11 mouse cellular contexts compared by ENCODE assay signal in the genomic region with DNA sequence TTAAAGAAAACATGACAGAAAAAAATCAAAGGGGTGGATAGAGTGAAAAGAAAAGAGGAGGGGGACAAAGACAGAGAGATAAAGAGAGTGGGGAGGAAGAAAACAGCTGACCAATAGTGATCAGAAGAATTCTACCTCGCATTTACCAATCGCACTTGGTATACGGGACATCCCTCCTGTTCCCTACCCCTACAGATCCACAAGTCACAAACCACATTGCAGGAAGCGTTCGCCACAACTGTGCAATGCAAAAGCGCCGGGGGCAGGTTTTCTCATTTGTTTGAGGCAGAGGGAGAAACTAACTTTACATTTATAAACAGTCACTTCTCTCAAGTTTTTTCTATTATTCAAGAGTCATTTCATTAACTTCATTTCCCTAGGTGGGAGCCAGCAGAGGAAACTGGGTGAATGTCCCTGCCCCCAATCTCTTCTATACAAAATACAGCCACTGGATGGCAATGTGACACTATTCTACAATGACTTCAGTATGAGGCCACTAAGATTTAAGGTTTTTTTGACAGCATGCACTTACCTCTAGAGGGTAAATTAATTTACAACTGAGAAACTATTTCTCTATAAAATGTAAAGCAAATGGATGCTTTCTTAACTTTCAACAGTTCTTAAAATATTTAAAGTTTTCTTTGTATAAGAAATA. TPM values are rescaled to one million over a fixed set of nuclear protein-coding genes. Genes with fewer than 3 reads are reported as not detected.
DNase-seq lines count a peak whose midpoint lies in the region; ATAC-seq and TF ChIP-seq lines count a peak whose summit lies in the region.
"Had no signal": no experiment of that assay in that cellular context is flagged by ENCODE, and none has a peak within 500 bp of the region (broad histone marks: within the 10 kb centered on the region; RNA-seq: fewer than 3 reads in every experiment).

No protein-coding gene starts in this region.

- peak; percentile 62 for TF ChIP-seq CTCF in left cerebral cortex, adult 2 months (IDR thresholded peaks at IDR 0.05)
- TF ChIP-seq CTCF in MEL (IDR thresholded peaks at IDR 0.05 in 2 of 3, conservative IDR thresholded peaks at IDR 0.05 in 1 of 3; ENCODE audit: control insufficient read depth in 1 of 3, insufficient read depth in 1 of 3, low read depth in 2 of 3, low read length in 3 of 3, poor library complexity in 1 of 3, severe bottlenecking in 1 of 3): peak in 1 of 3 experiments; percentile 34; a peak in 1 of 6 replicates

- peaks cover 0 to 8% of the 10 kb centered on the region in 2 experiments; a peak in 2 of 4 replicates for H3K36me3 ChIP-seq in MEL (ENCODE audit: control insufficient read depth in 1 of 2, insufficient read depth in 2 of 2, low read length in 2 of 2)

- H3K4me3 ChIP-seq in left cerebral cortex, adult 2 months: no peak overlapping the region
- no peak overlapping the region for H3K4me3 ChIP-seq in MEL (ENCODE audit: control insufficient read depth in 1 of 2, insufficient read depth in 1 of 2, low read depth in 2 of 2, low read length in 2 of 2)
- H3K4me3 ChIP-seq: heart, embryonic 13.5 days had no signal

- H3K4me1 ChIP-seq in MEL (ENCODE audit: control insufficient read depth in 1 of 2, insufficient read depth in 2 of 2, low read length in 2 of 2): no peaks in the 10 kb centered on the region
- H3K4me1 ChIP-seq: heart, embryonic 13.5 days had no signal

- no peak for TF ChIP-seq POLR2A in MEL (IDR thresholded peaks at IDR 0.05; ENCODE audit: control insufficient read depth in 1 of 2, insufficient read depth in 1 of 2, low read depth in 1 of 2, low read length in 2 of 2, poor library complexity in 1 of 2)

- no peaks in the 10 kb centered on the region for H3K27me3 ChIP-seq in MEL (ENCODE audit: control insufficient read depth in 1 of 2, insufficient read depth in 2 of 2, low read length in 2 of 2)
- H3K27me3 ChIP-seq: heart, embryonic 13.5 days had no signal

- TF ChIP-seq RAD21 in MEL (IDR thresholded peaks at IDR 0.05; ENCODE audit: low read depth, low read length): peak; percentile 27

- H3K9ac ChIP-seq in MEL (ENCODE audit: control insufficient read depth, low read depth, low read length, poor library complexity, severe bottlenecking): no peak overlapping the region
- H3K9ac ChIP-seq: heart, embryonic 13.5 days had no signal

- intact Hi-C loops in left cerebral cortex, adult 2 months (cut with DNase I): loop anchor here (5.0 kb wide), 3 partner anchors 91 to 716 kb away; no protein-coding TSS in a partner anchor
- intact Hi-C loops in left cerebral cortex, postnatal 10 days (cut with DNase I): loop anchor here (5.0 to 10.0 kb wide), 3 partner anchors 86 to 716 kb away; no protein-coding TSS in a partner anchor

- no peak for TF ChIP-seq EP300 in MEL (IDR thresholded peaks at IDR 0.05; ENCODE audit: low read depth in 1 of 2, low read length in 2 of 2)

- no peaks in the 10 kb centered on the region for H3K79me2 ChIP-seq in MEL (ENCODE audit: control insufficient read depth, insufficient read depth, low read length, poor library complexity)

- no peaks in the 10 kb centered on the region for H3K9me3 ChIP-seq in MEL (replicated peaks; ENCODE audit: insufficient read depth, low read length)
- H3K9me3 ChIP-seq: heart, embryonic 13.5 days had no signal

- ATAC-seq in erythroid progenitor cell, adult 5-6 weeks (replicated peaks; ENCODE audit: low FRiP score, poor library complexity, severe bottlenecking): no peak

- no peak overlapping the region for H3K27ac ChIP-seq in left cerebral cortex, adult 2 months
- H3K27ac ChIP-seq in MEL (ENCODE audit: control insufficient read depth, low read depth, low read length): no peak overlapping the region
- H3K27ac ChIP-seq: heart, embryonic 13.5 days had no signal

- peak; percentile 42 for DNase-seq in embryo, embryonic 10 days (ENCODE audit: low spot score)
- DNase-seq in embryo, embryonic 9.5 days (ENCODE audit: extremely low spot score): no peak
- DNase-seq in left cerebral cortex, adult 2 months (ENCODE audit: extremely low spot score in 1 of 2, low spot score in 2 of 2): no peak
- DNase-seq in left cerebral cortex, postnatal 10 days (ENCODE audit: extremely low spot score in 1 of 2, low spot score in 2 of 2): no peak
- DNase-seq in MEL (ENCODE audit: low read depth, low spot score): peak; percentile 7
- peak; percentile 35 for DNase-seq in lung, postnatal 36 days
- DNase-seq in kidney, postnatal 14 days: no peak
- DNase-seq: layer of hippocampus, postnatal 36 days had no signal

TF ChIP-seq in MEL, 35 proteins besides CTCF, POLR2A, EP300 and RAD21:
- no peak for TF ChIP-seq TAL1 (IDR thresholded peaks at IDR 0.05; ENCODE audit: low read length)
- TF ChIP-seq SMC3 (IDR thresholded peaks at IDR 0.05; ENCODE audit: low read depth, low read length): peak; percentile 28; the same call in 1 of the 2 replicates
- TF ChIP-seq USF1 (IDR thresholded peaks at IDR 0.05; ENCODE audit: low read depth, low read length): no peak
- TF ChIP-seq CHD2 (IDR thresholded peaks at IDR 0.05; ENCODE audit: low read length): no peak
- TF ChIP-seq MAFK (IDR thresholded peaks at IDR 0.05; ENCODE audit: borderline replicate concordance, low read depth, low read length): no peak
- no peak for TF ChIP-seq POLR2AphosphoS2 (IDR thresholded peaks at IDR 0.05; ENCODE audit: low read length)
- no peak for TF ChIP-seq MAX (IDR thresholded peaks at IDR 0.05; ENCODE audit: low read length)
- no peak for TF ChIP-seq CHD1 (IDR thresholded peaks at IDR 0.05; ENCODE audit: low read depth, low read length)
TF ChIP-seq in MEL: peak in this region for 1.

RNA-seq across cellular contexts. Expression of a gene that starts 46.0 kb away (rescaled TPM):
- total RNA-seq in left cerebral cortex, adult 2 months (2021): 1 to 10 TPM in 1 of 2 experiments, under 1 TPM in 1; 0.38 to 1.4 TPM
- under 1 TPM; 0.41 to 0.77 TPM for total RNA-seq in left cerebral cortex, postnatal 10 days (2021)
- total RNA-seq in MEL (2012; rRNA removed): 0.19 and 0.26 TPM in 2 replicates
- under 1 TPM in 1 of 2 experiments, not detected in 1; 0.08 TPM for polyA plus RNA-seq in MEL (2012; ENCODE audit: insufficient read depth in 1 of 2, insufficient read length in 2 of 2, low read depth in 1 of 2, low replicate concordance in 2 of 2, missing spikeins in 1 of 2)
- 3.2 and 5.0 TPM in 2 replicates for total RNA-seq in erythroid progenitor cell, adult 5-6 weeks (2015; ENCODE audit: low replicate concordance)
- total RNA-seq in erythroid progenitor cell, adult 5-6 weeks (2017; ENCODE audit: low replicate concordance): 2.8 TPM in 1 of 2 replicates, not detected in the other
- polyA plus RNA-seq: embryonic facial prominence, embryonic 14.5 days; heart, embryonic 13.5 days had no signal

Comparison
In these comparisons a context has a peak if more than half of its experiments do, and no peak if none do; other contexts are left out.
1. DNase-seq: peak in embryo, embryonic 10 days (single experiment), MEL (single experiment) and lung, postnatal 36 days (single experiment); none in embryo, embryonic 9.5 days (single experiment), left cerebral cortex, adult 2 months (0 of 2), left cerebral cortex, postnatal 10 days (0 of 2) and kidney, postnatal 14 days (single experiment).